Mouse (Mus musculus): ENCODE results near the gene Wdr61. TPM values are rescaled to one million over a fixed set of nuclear protein-coding genes. Genes with fewer than 3 reads are reported as not detected.

The Wdr61 gene
- polyA plus RNA-seq, 1 experiment, result 13.2 TPM

- Histone ChIP-seq H3K36me3 (ENCODE audit: control insufficient read depth, insufficient read depth, low read length) (no peaks in the 10 kb centered on the region), H3K4me1 (ENCODE audit: control insufficient read depth, insufficient read depth, insufficient read length) (no peaks in the 10 kb centered on the region), H3K27me3 (ENCODE audit: control insufficient read depth, insufficient read depth, low read length) (peaks cover 9% of the 10 kb centered on the region), H3K27ac (ENCODE audit: insufficient read depth, low read length) (no peak overlapping the region), H3K4me3 (ENCODE audit: extremely low read depth, insufficient read depth, insufficient read length) (no peak overlapping the region)
- 4% methylated on average over 41 of the region's 41 CpGs for WGBS
- TF ChIP-seq POLR2A (IDR thresholded peaks at IDR 0.05; ENCODE audit: low read depth, low read length) (no peak), CTCF (IDR thresholded peaks at IDR 0.05; ENCODE audit: extremely low read depth, insufficient read depth, insufficient read length, insufficient replicate concordance) (no peak)
- DNase-seq (ENCODE audit: low read depth in 1 of 2, low spot score in 2 of 2), result no peak
Measured at GRCm38 (mm10) chr9:54765336-54766085, 31.2 kb upstream of the Wdr61 start.

- Histone ChIP-seq H3K27ac (ENCODE audit: insufficient read depth, low read length) (no peak within 1 kb of the TSS), H3K4me1 (ENCODE audit: control insufficient read depth, insufficient read depth, insufficient read length) (no peaks in the 10 kb centered on the region), H3K36me3 (ENCODE audit: control insufficient read depth, insufficient read depth, low read length) (no peaks in the 10 kb centered on the region), H3K4me3 (ENCODE audit: extremely low read depth, insufficient read depth, insufficient read length) (no peak within 1 kb of the TSS), H3K27me3 (ENCODE audit: control insufficient read depth, insufficient read depth, low read length) (peaks cover 9% of the 10 kb centered on the region)
- WGBS, result 3% methylated on average over 44 of the region's 45 CpGs
- no peak for TF ChIP-seq POLR2A (IDR thresholded peaks at IDR 0.05; ENCODE audit: low read depth, low read length)
- no peak for TF ChIP-seq CTCF (IDR thresholded peaks at IDR 0.05; ENCODE audit: extremely low read depth, insufficient read depth, insufficient read length, insufficient replicate concordance)
- no peak for DNase-seq (ENCODE audit: low read depth in 1 of 2, low spot score in 2 of 2)
Measured at GRCm38 (mm10) chr9:54764561-54765217, 30.4 kb upstream of the Wdr61 start, which contains the start of gene Crabp1. Gene Crabp1 (plus strand): TSS chr9:54764748.

- no peak overlapping the region for H3K27ac ChIP-seq (ENCODE audit: insufficient read depth, low read length)
- peaks cover 9% of the 10 kb centered on the region for H3K27me3 ChIP-seq (ENCODE audit: control insufficient read depth, insufficient read depth, low read length)
- H3K4me1 ChIP-seq (ENCODE audit: control insufficient read depth, insufficient read depth, insufficient read length), result no peaks in the 10 kb centered on the region
- WGBS, result 33% methylated on average over 12 of the region's 12 CpGs
- H3K36me3 ChIP-seq (ENCODE audit: control insufficient read depth, insufficient read depth, low read length), result no peaks in the 10 kb centered on the region
- no peak for DNase-seq (ENCODE audit: low read depth in 1 of 2, low spot score in 2 of 2)
- TF ChIP-seq POLR2A (IDR thresholded peaks at IDR 0.05; ENCODE audit: low read depth, low read length) (no peak), CTCF (IDR thresholded peaks at IDR 0.05; ENCODE audit: extremely low read depth, insufficient read depth, insufficient read length, insufficient replicate concordance) (no peak)
- no peak overlapping the region for H3K4me3 ChIP-seq (ENCODE audit: extremely low read depth, insufficient read depth, insufficient read length)
Measured at GRCm38 (mm10) chr9:54764091-54764490, 29.8 kb upstream of the Wdr61 start.

- no peak for DNase-seq (ENCODE audit: low read depth in 1 of 2, low spot score in 2 of 2)
- H3K4me3 ChIP-seq (ENCODE audit: extremely low read depth, insufficient read depth, insufficient read length), result no peak overlapping the region
- H3K4me1 ChIP-seq (ENCODE audit: control insufficient read depth, insufficient read depth, insufficient read length), result no peaks in the 10 kb centered on the region
- H3K27ac ChIP-seq (ENCODE audit: insufficient read depth, low read length), result no peak overlapping the region
- TF ChIP-seq CTCF (IDR thresholded peaks at IDR 0.05; ENCODE audit: extremely low read depth, insufficient read depth, insufficient read length, insufficient replicate concordance) (no peak), POLR2A (IDR thresholded peaks at IDR 0.05; ENCODE audit: low read depth, low read length) (no peak)
- peaks cover 2% of the 10 kb centered on the region; the same call in 1 of the 2 replicates for H3K27me3 ChIP-seq (ENCODE audit: control insufficient read depth, insufficient read depth, low read length)
- H3K36me3 ChIP-seq (ENCODE audit: control insufficient read depth, insufficient read depth, low read length), result no peaks in the 10 kb centered on the region
- 55% methylated on average over 6 of the region's 6 CpGs for WGBS
Measured at GRCm38 (mm10) chr9:54759592-54759991, 25.3 kb upstream of the Wdr61 start.

GRCm38 (mm10) chr9:54752944-54753295, 18.6 kb upstream of the Wdr61 start:
- no peaks in the 10 kb centered on the region for H3K36me3 ChIP-seq (ENCODE audit: control insufficient read depth, insufficient read depth, low read length)
- H3K27me3 ChIP-seq (ENCODE audit: control insufficient read depth, insufficient read depth, low read length), result no peaks in the 10 kb centered on the region
- no peaks in the 10 kb centered on the region for H3K4me1 ChIP-seq (ENCODE audit: control insufficient read depth, insufficient read depth, insufficient read length)
- no peak for DNase-seq (ENCODE audit: low read depth in 1 of 2, low spot score in 2 of 2)
- WGBS, result 71% methylated on average over 11 of the region's 11 CpGs
- TF ChIP-seq CTCF (IDR thresholded peaks at IDR 0.05; ENCODE audit: extremely low read depth, insufficient read depth, insufficient read length, insufficient replicate concordance) (no peak), POLR2A (IDR thresholded peaks at IDR 0.05; ENCODE audit: low read depth, low read length) (no peak)
- no peak overlapping the region for H3K4me3 ChIP-seq (ENCODE audit: extremely low read depth, insufficient read depth, insufficient read length)
- H3K27ac ChIP-seq (ENCODE audit: insufficient read depth, low read length), result no peak overlapping the region

- H3K4me1 ChIP-seq (ENCODE audit: control insufficient read depth, insufficient read depth, insufficient read length), result no peaks in the 10 kb centered on the region
- no peak for DNase-seq (ENCODE audit: low read depth in 1 of 2, low spot score in 2 of 2)
- H3K4me3 ChIP-seq (ENCODE audit: extremely low read depth, insufficient read depth, insufficient read length), result no peak overlapping the region
- no peak for TF ChIP-seq CTCF (IDR thresholded peaks at IDR 0.05; ENCODE audit: extremely low read depth, insufficient read depth, insufficient read length, insufficient replicate concordance)
- TF ChIP-seq POLR2A (IDR thresholded peaks at IDR 0.05; ENCODE audit: low read depth, low read length), result no peak
- H3K27me3 ChIP-seq (ENCODE audit: control insufficient read depth, insufficient read depth, low read length), result no peaks in the 10 kb centered on the region
- no peak overlapping the region for H3K27ac ChIP-seq (ENCODE audit: insufficient read depth, low read length)
- 68% methylated on average over 21 of the region's 21 CpGs for WGBS
- no peaks in the 10 kb centered on the region for H3K36me3 ChIP-seq (ENCODE audit: control insufficient read depth, insufficient read depth, low read length)
Measured at GRCm38 (mm10) chr9:54752201-54752943, 18.1 kb upstream of the Wdr61 start.
